Mouse (Mus musculus) mouse embryonic stem cell (cell line): ENCODE measurements around the gene Frmpd4.

Experiments used
- in situ Hi-C, 2 experiments: fragments of 300-500 bp; cut with MboI; formaldehyde crosslinking; loops; 1 replicate in 1 of 2; 3 replicates in 1 of 2; pipeline ENCODE4 v1.14.3; 2019 to 2020; ENCODE audit warnings: low sequenced_read_pairs in 2 of 2, low pct_unique_long_range_greater_than_20kb in 1 of 2, mixed read lengths in 1 of 2; ENCODE audit not compliant: unreplicated experiment in 1 of 2

The Frmpd4 gene

DNA sequence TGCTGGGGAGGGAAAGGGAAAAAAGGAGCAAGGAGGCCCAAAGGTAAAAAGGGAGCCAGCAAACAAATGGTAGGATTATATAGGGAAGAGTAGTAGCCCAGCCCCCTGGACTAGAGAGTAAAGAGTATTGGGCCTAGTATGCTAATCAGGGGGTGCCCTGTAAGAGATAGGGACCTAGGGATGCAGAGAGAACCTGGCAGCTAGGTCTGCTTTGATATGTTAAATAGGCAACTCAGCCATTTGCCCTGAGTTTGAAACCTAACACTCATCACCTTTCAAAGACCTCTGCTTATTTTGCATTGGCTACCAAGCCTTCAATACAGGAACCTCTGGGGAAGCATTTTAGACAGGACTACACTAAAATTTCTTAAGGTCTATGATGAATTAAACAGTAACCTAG is 414.0 kb downstream of the Frmpd4 start:
- in situ Hi-C loops: no loop called here

GRCm38 (mm10) chrX:168158866-168159265 is 418.2 kb downstream of the Frmpd4 start:
- in situ Hi-C loops: no loop called here

DNA sequence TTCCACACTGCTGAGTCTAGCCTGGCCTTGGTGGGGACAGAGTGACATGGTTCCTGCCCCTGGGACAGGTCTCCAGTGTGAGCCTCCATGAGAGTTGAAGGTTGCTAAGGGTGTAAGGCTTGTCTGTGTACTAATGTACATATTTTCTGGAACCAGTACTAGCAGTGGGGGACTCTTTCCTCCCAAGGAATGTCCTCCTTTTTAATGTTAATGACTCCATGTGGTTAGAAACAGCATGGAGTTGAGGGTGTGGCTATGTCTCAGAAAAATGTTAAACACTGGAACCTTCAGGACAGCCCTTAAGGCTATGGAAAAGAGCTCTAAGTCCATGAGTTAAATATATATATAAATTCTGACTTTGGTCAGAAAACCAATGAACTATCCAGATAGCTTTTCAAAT is 436.0 kb downstream of the Frmpd4 start:
- in situ Hi-C loops: no loop called here

DNA sequence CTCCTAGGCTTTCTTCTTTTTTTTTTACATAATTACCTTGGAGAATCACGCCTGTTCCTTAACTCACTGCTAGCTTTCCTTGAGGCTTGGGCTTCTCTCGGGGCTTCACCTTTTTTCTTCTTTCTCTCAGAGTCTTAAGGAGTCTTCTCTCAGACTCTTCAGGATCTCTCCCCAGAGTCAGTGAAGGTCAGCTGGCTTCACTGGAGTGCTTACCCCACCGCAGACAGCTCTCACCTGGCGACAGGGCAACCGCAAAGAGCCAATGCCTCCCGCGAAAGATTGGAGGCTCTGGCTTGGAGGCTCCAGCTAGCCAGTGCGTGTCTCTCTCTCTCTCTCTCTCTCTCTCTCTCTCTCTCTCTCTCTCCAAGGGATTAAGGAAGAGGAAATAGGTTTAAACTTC is 453.0 kb downstream of the Frmpd4 start:
- in situ Hi-C loops: no loop called here

GRCm38 (mm10) chrX:168123589-168123965 is 453.5 kb downstream of the Frmpd4 start:
- in situ Hi-C loops: no loop called here

GRCm38 (mm10) chrX:168122806-168123588 is 454.0 kb downstream of the Frmpd4 start:
- in situ Hi-C loops: no loop called here

DNA sequence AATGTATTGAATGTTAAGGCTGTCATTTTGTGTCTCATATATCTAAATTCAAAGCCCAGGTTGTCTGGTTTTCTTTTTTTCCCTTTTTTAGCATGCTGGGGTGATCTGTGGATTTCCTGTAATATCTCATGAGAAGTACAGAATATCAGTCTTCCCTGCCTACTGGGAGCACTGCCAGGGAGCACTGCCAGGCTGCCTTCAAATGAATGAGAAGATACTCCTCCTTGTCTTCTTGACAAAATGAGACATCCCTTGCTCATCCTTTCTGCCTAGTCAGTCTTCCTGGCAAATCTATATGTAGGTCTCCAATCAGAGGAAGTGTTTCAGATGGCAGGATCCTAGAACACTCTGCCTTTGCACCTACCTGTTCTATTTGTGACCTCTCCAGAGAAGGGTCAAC is 535.4 kb downstream of the Frmpd4 start:
- in situ Hi-C loops: no loop called here

GRCm38 (mm10) chrX:168020574-168021145 is 556.4 kb downstream of the Frmpd4 start:
- in situ Hi-C loops: no loop called here

DNA sequence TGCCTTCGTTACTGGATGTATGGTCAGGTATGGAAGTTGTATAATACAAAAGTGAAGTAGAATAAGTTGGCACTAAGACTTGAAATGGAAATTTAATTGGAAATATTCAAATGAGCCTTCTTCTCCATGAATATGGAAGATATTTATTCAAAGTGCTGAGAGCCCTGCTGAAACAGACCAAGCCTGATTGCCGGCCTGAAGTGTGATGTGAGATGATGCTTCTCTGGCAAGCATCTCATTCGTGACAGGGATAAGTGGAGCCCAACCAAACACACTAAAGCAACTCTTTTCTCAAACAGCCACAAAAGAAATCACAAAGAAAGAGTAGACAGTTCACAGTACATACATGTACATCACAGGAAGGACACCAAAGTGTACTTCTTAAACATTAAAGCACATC is 559.2 kb downstream of the Frmpd4 start:
- in situ Hi-C loops: no loop called here

- in situ Hi-C loops: no loop called here
Observed at GRCm38 (mm10) chrX:167984835-167985234, 592.2 kb downstream of the Frmpd4 start.

DNA sequence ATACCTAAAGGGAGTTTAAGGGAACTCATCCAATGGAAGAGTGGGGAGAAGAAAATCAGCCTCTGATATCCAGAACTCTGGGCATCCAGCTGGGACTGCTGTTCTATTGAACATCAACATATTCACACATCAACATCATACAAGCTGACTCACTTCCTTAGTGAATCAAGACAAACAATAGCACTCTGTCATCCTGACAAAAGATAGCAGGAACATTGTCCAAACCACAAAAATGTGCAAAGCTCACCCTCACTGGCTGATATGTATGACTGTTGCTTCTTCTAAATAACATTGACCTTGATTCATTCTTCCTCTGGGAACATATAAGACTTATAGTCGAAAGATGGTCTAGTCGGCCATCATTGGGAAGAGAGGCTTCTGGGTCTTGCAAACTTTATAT is 625.8 kb downstream of the Frmpd4 start:
- in situ Hi-C loops: no loop called here

GRCm38 (mm10) chrX:167909483-167909882 is 667.5 kb downstream of the Frmpd4 start:
- in situ Hi-C loops: no loop called here

DNA sequence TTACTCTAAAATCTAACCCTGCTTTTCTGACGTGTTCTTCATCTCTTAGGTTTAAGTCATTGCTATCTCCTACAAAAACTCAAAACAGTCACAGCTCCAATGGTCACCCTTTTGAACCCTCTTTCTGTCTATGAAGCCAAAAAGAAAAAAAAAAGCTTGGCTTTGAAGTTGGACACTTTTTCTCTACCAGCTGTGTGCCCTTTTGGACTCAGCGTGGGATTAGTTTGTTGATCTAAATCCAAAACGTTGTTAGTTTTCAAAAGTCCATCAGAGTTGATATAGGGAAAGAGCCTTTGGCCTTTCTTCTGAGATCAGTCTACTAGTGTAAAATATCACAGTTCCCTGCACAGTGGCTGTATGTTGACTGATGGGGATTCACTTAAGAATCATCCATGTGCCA is 676.0 kb downstream of the Frmpd4 start:
- in situ Hi-C loops: no loop called here

GRCm38 (mm10) chrX:167854821-167855220 is 722.2 kb downstream of the Frmpd4 start:
- in situ Hi-C loops: no loop called here

DNA sequence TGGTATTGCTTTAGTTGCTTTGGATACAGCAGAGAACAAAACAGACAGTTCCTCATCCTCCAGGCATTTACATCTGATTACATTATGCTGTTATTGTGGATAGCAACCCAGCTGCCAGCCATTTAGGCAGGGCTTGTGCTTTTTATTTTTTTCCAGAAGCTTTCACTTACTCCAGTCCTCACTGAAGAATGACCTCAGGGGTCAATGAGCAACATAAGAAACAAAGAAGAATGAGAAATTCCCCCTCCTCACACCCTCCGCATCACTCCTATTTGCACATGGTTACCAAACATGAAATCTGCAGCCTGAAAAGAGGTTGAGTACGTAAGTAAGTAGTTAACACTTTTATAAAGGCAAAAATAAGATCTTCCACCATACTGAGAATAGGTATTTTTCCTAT is 744.5 kb downstream of the Frmpd4 start:
- in situ Hi-C loops: no loop called here

GRCm38 (mm10) chrX:167828456-167828855 is 748.6 kb downstream of the Frmpd4 start:
- in situ Hi-C loops: no loop called here

GRCm38 (mm10) chrX:167817363-167817762 is 759.7 kb downstream of the Frmpd4 start:
- in situ Hi-C loops: loop anchor here (10.0 to 25.0 kb wide), 3 partner anchors 305 to 543 kb away; no protein-coding TSS in a partner anchor

- in situ Hi-C loops: loop anchor here (10.0 to 25.0 kb wide), 3 partner anchors 298 to 535 kb away; no protein-coding TSS in a partner anchor
Observed at GRCm38 (mm10) chrX:167810120-167810519, 766.9 kb downstream of the Frmpd4 start.

GRCm38 (mm10) chrX:167808572-167808971 is 768.5 kb downstream of the Frmpd4 start:
- in situ Hi-C loops: loop anchor here in 1 of 2 experiments (25.0 kb wide), 1 partner anchor 296 kb away; no protein-coding TSS in a partner anchor

- in situ Hi-C loops: no loop called here
Observed at GRCm38 (mm10) chrX:167788737-167789136, 788.3 kb downstream of the Frmpd4 start.
